Mouse (Mus musculus) lung, embryonic 16.5 days (tissue): Measurements from ENCODE around the gene Spag5. TPM values are rescaled to one million over a fixed set of nuclear protein-coding genes. Genes with fewer than 3 reads are reported as not detected.
A peak's percentile ranks its signal among the peaks of the same experiment; 100 is the strongest.

Experiments
- ATAC-seq: fragments of 200-750 bp; cut with Nextera tagmentation; 2 replicates; pipeline ENCODE4 v1.8.0; 2017; ENCODE audit warnings: low read depth, mild to moderate bottlenecking, moderate library complexity
- H3K27ac ChIP-seq: fragments of 300-500 bp; sonication (generic); 2 replicates; pipeline ENCODE4 v1.5.1; 2014; ENCODE audit warnings: mild to moderate bottlenecking, control low read depth, low read length
- H3K27me3 ChIP-seq: fragments of 300-500 bp; sonication (generic); 2 replicates; pipeline ENCODE4 v1.6.1; 2014; ENCODE audit warnings: low read depth, low read length, mixed read lengths; ENCODE audit not compliant: control insufficient read depth, insufficient read depth
- H3K36me3 ChIP-seq: fragments of 300-500 bp; sonication (generic); 2 replicates; pipeline ENCODE4 v1.6.1; 2014; ENCODE audit warnings: low read length; ENCODE audit not compliant: control insufficient read depth, insufficient read depth
- H3K4me1 ChIP-seq: fragments of 300-500 bp; sonication (generic); replicated peaks from 2 replicates; pipeline ENCODE4 v1.6.1; 2014; ENCODE audit warnings: low read length, mixed read lengths; ENCODE audit not compliant: control insufficient read depth, insufficient read depth
- H3K4me2 ChIP-seq: fragments of 300-500 bp; sonication (generic); 2 replicates; pipeline ENCODE4 v1.6.1; 2014; ENCODE audit warnings: low read depth, low read length, control low read depth
- H3K4me3 ChIP-seq: fragments of 300-500 bp; sonication (generic); 2 replicates; pipeline ENCODE4 v1.5.1; 2014; ENCODE audit warnings: mild to moderate bottlenecking, low read length, control low read depth
- H3K9ac ChIP-seq: fragments of 300-500 bp; sonication (generic); 2 replicates; pipeline ENCODE4 v1.6.1; 2014; ENCODE audit warnings: low read length, control low read depth
- H3K9me3 ChIP-seq: fragments of 300-500 bp; sonication (generic); 2 replicates; pipeline ENCODE4 v1.6.1; 2016; ENCODE audit warnings: low read length; ENCODE audit not compliant: control insufficient read depth
- WGBS: fragments of 180-500 bp; shearing (Covaris S2); extraction: QIAGEN DNeasy Blood & Tissue Kit; methylation state at CpG from one replicate; pipeline ENCODE4 v1.1.7; 2014; 5-methylcytosine and 5-hydroxymethylcytosine counted together
- polyA plus RNA-seq: library from polyadenylated mRNA; unstranded; fragments of >200 nt; fragmentation: Nextera tagmentation; extraction: Ambion mirVana; gene quantifications from 2 replicates; pipeline ENCODE4 v1.2.1, GENCODE M21; 2015

Spag5 gene
- polyA plus RNA-seq, 1 experiment from 2014 or later: 46.7 TPM

DNA sequence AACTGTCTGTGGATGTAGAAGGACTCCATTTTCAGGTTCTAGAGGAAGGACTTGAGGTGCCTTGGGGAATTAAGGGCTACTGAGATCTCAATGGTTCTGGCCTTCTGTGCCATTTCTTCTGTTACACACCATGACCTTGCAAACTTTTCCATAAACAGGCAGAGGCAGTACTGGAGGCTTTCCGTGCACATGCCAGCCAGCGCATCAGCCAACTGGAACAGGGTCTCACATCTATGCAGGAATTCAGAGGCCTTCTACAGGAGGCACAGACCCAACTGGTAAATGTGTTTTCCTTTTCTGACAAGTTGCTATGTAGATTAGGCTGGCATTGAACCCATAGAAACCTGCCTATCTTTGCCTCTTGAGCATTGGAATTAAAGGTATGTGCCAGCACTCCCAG lies 12.3 kb downstream of the Spag5 start:
- Histone ChIP-seq H3K27ac (no peak overlapping the region), H3K4me3 (no peak overlapping the region), H3K9me3 (no peaks in the 10 kb centered on the region)

DNA sequence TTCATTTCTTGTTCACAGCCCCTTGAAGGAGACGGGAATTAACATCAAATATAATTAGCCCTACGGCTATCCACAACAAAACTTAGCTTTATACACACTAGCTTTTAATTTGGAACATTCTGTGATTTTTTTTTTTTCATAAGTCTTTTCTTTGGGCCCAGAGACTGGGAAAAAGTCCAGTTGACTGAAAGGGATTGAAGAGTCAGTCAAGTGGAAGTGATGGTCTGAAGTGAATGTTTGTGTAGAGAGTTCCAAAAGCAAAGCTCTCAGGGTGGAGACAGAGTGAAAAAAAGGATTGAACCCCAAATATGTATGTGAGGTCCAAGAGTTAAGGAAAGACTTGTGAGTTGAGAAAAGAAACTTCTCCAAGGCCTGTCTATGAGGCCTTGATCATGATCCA lies 17.1 kb downstream of the Spag5 start:
- peaks cover 60% of the 10 kb centered on the region for H3K36me3 ChIP-seq
- no peak for ATAC-seq
- WGBS: 90% methylated on average over 2 of the region's 2 CpGs
- H3K4me3 ChIP-seq: no peak overlapping the region
- no peak overlapping the region for H3K9ac ChIP-seq
- H3K4me2 ChIP-seq: no peak overlapping the region
- H3K4me1 ChIP-seq: peaks cover 9% of the 10 kb centered on the region
- H3K27ac ChIP-seq: no peak overlapping the region
- no peaks in the 10 kb centered on the region for H3K27me3 ChIP-seq
- no peaks in the 10 kb centered on the region for H3K9me3 ChIP-seq

More for the DNA sequence above, 12.3 kb downstream of the Spag5 start:
- H3K36me3 ChIP-seq: peaks cover 56% of the 10 kb centered on the region
- ATAC-seq: no peak
- no peaks in the 10 kb centered on the region for H3K4me1 ChIP-seq
- 92% methylated on average over 2 of the region's 2 CpGs for WGBS
- no peaks in the 10 kb centered on the region for H3K27me3 ChIP-seq
- H3K9ac ChIP-seq: no peak overlapping the region
- H3K4me2 ChIP-seq: no peak overlapping the region

DNA sequence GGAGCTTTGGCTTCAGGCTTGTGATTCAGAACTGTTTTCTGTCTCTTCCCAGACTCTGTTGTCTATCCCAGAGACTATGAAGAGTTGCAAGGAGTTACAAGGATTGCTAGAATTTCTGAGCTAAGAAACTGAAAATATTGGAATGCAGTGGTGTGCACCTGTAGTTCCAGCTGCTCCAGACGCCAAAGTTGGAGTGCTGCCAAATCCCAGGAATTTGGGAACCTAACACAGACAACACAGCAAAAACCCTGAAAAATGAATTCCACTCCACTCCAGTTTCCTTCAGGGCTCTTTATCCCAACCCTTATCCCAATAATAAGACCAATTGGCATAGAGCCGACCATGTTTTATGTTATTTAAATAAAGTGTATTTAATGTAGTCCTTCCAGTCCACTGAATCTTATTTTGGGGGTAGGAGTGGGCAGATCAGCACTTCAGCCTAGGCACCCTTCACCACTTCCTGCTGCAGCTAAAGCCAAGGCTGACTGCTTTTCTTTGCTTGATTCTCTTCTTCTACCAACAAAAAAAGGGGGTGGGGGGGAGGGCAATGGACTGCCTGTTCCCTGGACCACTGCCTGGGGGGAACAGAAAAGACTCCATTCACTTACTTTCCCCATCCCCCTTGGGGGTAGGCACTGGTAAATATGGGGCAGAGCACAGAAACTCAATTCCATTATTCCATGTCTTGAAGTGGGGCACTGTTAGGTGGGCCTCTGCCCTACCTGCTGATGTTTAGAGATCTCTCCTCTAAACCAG lies 20.9 kb downstream of the Spag5 start:
- 0 out of 2 replicates have a peak overlapping the region, but pooled peaks have one; percentile 44 for H3K4me2 ChIP-seq
- H3K9me3 ChIP-seq: no peaks in the 10 kb centered on the region
- 32% methylated on average over 2 of the region's 2 CpGs for WGBS
- peak; percentile 13 for ATAC-seq
- H3K9ac ChIP-seq: no peak overlapping the region
- H3K4me3 ChIP-seq: no peak overlapping the region
- H3K27ac ChIP-seq: peak overlapping the region; percentile 60
- peaks cover 32% of the 10 kb centered on the region for H3K36me3 ChIP-seq
- H3K4me1 ChIP-seq: peaks cover 10% of the 10 kb centered on the region
- H3K27me3 ChIP-seq: no peaks in the 10 kb centered on the region

DNA sequence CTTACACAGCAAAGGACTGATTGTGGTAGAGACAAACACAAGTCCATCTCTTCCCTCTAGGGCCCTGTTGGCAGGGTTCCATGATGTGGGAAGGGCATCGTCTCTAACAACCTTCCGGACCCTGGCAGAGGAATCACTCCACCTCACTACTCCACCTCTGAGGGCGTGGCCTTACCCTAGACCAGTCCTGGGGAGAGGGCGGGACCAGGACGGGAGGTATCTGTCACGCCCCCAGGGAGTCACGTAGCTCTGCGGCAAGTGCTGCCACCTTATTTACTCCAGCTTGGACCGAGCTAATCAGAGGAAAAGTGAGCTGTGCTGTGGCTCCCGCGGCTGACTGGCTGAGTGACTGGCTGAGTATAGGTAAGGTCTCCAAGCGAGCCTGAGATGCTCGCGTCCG lies 21.5 kb downstream of the Spag5 start, which contains the start of gene Aldoc:
Gene Aldoc (plus strand): TSS at position 109 of the 400 bp plus-strand sequence.
- Histone ChIP-seq H3K36me3 (peaks cover 26% of the 10 kb centered on the region), H3K4me1 (peaks cover 10% of the 10 kb centered on the region), H3K27ac (peak within 1 kb of the TSS; percentile 68), H3K9me3 (no peaks in the 10 kb centered on the region), H3K4me2 (peak within 1 kb of the TSS; percentile 44), H3K27me3 (no peaks in the 10 kb centered on the region), H3K4me3 (0 out of 2 replicates have a peak within 1 kb of the TSS, but pooled peaks have one; percentile 7), H3K9ac (no peak within 1 kb of the TSS)
- ATAC-seq: peak; percentile 97
- 6% methylated on average over 15 of the region's 15 CpGs for WGBS

DNA sequence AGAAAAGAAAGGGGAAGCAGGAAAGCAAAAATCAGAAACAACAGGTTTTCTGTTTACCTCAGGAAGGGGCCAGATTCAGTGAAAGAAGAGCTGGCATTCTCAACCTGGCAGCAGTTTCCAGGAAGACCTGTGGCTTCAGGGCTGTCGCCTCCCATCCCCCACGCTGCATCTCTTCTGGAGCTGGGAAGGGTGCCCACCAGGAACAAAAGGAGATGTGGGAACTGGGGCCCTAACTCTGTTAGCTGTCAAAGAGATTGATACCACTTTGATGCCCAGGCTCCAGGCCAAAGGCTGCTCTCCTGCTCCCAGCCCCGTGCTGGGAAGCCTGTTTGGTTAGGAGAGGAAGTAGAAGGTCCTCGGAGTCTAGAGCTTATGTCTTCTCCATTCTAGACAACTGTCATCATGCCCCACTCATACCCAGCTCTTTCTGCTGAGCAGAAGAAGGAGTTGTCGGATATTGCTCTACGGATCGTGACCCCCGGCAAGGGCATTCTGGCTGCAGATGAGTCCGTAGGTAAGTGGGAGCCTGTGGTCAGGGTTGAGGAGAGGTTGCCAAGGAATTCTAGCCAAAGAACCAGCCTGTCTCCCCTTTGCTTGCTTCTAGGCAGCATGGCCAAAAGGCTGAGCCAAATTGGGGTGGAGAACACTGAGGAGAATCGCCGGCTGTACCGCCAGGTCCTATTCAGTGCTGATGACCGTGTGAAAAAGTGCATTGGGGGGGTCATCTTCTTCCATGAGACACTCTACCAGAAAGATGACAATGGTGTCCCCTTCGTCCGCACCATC lies 22.9 kb downstream of the Spag5 start:
- no peak for ATAC-seq
- Histone ChIP-seq H3K4me1 (peaks cover 16% of the 10 kb centered on the region), H3K9me3 (no peaks in the 10 kb centered on the region), H3K4me3 (no peak overlapping the region), H3K27me3 (no peaks in the 10 kb centered on the region), H3K36me3 (peaks cover 17% of the 10 kb centered on the region), H3K9ac (no peak overlapping the region), H3K27ac (no peak overlapping the region), H3K4me2 (no peak overlapping the region)
- WGBS: 78% methylated on average over 15 of the region's 15 CpGs

DNA sequence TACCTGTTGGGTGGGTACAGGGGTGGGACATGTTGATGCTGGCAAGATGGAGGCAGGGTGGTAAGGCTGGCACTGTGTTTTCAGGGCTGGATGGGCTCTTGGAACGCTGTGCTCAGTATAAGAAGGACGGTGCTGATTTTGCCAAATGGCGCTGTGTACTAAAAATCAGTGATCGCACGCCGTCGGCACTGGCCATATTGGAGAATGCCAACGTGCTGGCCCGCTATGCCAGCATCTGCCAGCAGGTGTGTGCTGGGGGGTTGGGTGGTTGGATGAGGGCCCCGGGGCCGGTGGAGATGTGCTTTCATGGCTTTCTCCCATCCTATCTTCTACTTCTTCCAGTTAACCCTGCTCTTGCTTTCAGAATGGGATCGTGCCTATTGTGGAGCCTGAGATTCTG lies 23.6 kb downstream of the Spag5 start:
- Histone ChIP-seq H3K36me3 (peaks cover 11% of the 10 kb centered on the region), H3K4me1 (peaks cover 20% of the 10 kb centered on the region), H3K9me3 (no peaks in the 10 kb centered on the region), H3K27ac (no peak overlapping the region), H3K27me3 (no peaks in the 10 kb centered on the region), H3K4me2 (no peak overlapping the region), H3K9ac (no peak overlapping the region), H3K4me3 (no peak overlapping the region)
- ATAC-seq: no peak
- WGBS: 93% methylated on average over 12 of the region's 12 CpGs

DNA sequence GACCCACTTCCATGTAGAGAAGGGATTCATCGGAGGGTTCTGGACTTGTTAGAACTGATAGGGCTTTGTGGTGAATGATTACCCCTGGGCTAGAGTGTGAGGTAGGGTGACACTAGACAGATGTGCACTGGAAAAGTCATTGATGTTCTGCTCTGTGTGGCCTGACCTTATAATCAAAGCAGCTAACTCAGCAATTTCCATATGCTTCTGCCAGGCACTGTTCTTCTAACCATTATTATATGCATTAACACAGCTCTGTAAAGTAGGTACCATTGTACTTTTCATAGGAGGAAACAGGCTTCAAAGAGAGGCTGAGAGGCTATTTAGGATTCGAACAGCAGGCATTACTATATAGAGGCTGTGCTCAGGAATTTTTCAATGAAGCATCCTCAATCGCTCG lies 25.9 kb downstream of the Spag5 start:
- H3K36me3 ChIP-seq: no peaks in the 10 kb centered on the region
- no peak overlapping the region for H3K9ac ChIP-seq
- H3K4me3 ChIP-seq: no peak overlapping the region
- peaks cover 20% of the 10 kb centered on the region for H3K4me1 ChIP-seq
- no peak for ATAC-seq
- no peak overlapping the region for H3K27ac ChIP-seq
- no peaks in the 10 kb centered on the region for H3K27me3 ChIP-seq
- 90% methylated on average over 4 of the region's 4 CpGs for WGBS
- no peaks in the 10 kb centered on the region for H3K9me3 ChIP-seq
- no peak overlapping the region for H3K4me2 ChIP-seq

DNA sequence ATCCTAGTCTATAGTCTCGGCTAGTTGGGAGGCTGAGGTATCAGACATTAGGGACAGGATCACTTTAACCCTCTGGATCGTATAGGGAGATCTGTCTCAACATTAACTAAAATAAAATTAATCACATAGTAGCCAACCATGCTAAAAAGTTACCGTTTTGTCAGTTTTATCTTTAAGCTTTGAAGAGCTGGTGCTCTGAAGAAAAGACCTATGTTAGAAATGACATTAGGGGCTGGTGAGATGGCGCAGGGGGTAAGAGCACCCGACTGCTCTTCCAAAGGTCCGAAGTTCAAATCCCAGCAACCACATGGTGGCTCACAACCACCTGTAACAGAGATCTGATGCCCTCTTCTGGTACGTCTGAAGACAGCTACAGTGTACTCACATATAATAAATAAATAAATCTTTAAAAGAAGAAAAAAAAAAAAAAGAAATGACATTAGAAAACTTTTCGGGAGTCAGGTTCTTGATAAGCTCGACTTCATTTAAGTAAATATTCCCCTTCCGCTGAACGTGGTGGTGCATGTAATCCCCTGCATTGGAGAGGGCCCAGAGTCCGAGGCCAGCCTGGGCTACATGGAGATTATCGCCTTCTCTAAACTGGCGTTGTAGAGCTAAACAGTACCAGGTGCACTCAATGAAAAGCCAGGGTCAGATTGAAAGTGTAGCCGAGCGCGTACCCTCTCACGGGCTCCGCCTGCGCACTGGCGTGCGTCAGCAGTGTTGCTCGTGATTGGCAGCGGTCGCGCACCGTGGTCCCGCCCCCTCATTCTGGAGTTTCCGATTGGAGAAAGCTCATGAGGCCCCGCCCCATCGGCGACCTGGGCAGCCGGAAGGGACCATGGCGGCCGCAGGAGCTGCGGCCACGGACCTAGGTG lies 26.5 kb downstream of the Spag5 start, which contains the start of gene Pigs:
Gene Pigs (plus strand): TSS at position 782 of the 878 bp plus-strand sequence.
- 10% methylated on average over 37 of the region's 37 CpGs for WGBS
- no peaks in the 10 kb centered on the region for H3K27me3 ChIP-seq
- H3K4me1 ChIP-seq: peaks cover 15% of the 10 kb centered on the region
- H3K27ac ChIP-seq: peak within 1 kb of the TSS; percentile 55; the same call in 1 of the 2 replicates
- no peaks in the 10 kb centered on the region for H3K36me3 ChIP-seq
- ATAC-seq: peak; percentile 98
- peak within 1 kb of the TSS; percentile 66 for H3K4me3 ChIP-seq
- no peaks in the 10 kb centered on the region for H3K9me3 ChIP-seq
- peak within 1 kb of the TSS; percentile 93 for H3K4me2 ChIP-seq
- H3K9ac ChIP-seq: peak within 1 kb of the TSS; percentile 89
